Mouse (Mus musculus) 416B (cell line): ENCODE data around the gene Tmem42.

Experiments
- DNase-seq: peaks from one replicate; pipeline ENCODE4 v3.0.0; 2011; ENCODE audit warnings: low read depth

The Tmem42 gene

GRCm38 (mm10) chr9:123020995-123021631 is at the start of gene Tmem42:
Gene Tmem42 (plus strand): TSS chr9:123021326.
- DNase-seq: peak; percentile 85

GRCm38 (mm10) chr9:122998406-122999192 is 22.5 kb upstream of the Tmem42 start:
- DNase-seq: peak; percentile 86

GRCm38 (mm10) chr9:122999193-122999586 is 21.9 kb upstream of the Tmem42 start:
- no peak for DNase-seq

GRCm38 (mm10) chr9:123004718-123005117 is 16.4 kb upstream of the Tmem42 start:
- DNase-seq: peak; percentile 64

GRCm38 (mm10) chr9:123006071-123006470 is 15.1 kb upstream of the Tmem42 start:
- no peak for DNase-seq

GRCm38 (mm10) chr9:123021636-123022379 is 682 bp downstream of the Tmem42 start:
- no peak for DNase-seq

- peak; percentile 86 for DNase-seq
Measured at GRCm38 (mm10) chr9:123024201-123024600, 3.1 kb downstream of the Tmem42 start.

- no peak for DNase-seq
Measured at GRCm38 (mm10) chr9:123031496-123032246, 10.5 kb downstream of the Tmem42 start.

GRCm38 (mm10) chr9:123034426-123034825 is 13.3 kb downstream of the Tmem42 start, which contains the start of gene Tgm4:
Gene Tgm4 (plus strand): TSS chr9:123034726.
- no peak for DNase-seq

GRCm38 (mm10) chr9:123047665-123048064 is 26.5 kb downstream of the Tmem42 start:
- peak; percentile 58 for DNase-seq

GRCm38 (mm10) chr9:123058724-123059292 is 37.7 kb downstream of the Tmem42 start:
- peak; percentile 95 for DNase-seq

GRCm38 (mm10) chr9:123060172-123060571 is 39.0 kb downstream of the Tmem42 start:
- no peak for DNase-seq
